Mouse (Mus musculus) thymus, adult 2 months (tissue): ENCODE measurements around the gene Tctex1d2.

Experiments used
- CTCF ChIP-seq: fragments of 200-500 bp; IDR thresholded peaks from 2 replicates; pipeline ENCODE4 v1.5.1; 2012; ENCODE audit warnings: mild to moderate bottlenecking, control low read depth, low read length, moderate library complexity, borderline replicate concordance; ENCODE audit not compliant: control insufficient read depth, poor library complexity, insufficient read depth; ENCODE audit errors: extremely low read depth
- POLR2A ChIP-seq: fragments of 200-500 bp; IDR thresholded peaks from 2 replicates; pipeline ENCODE4 v1.6.1; 2012; ENCODE audit warnings: mild to moderate bottlenecking, low read length, control low read depth, moderate library complexity; ENCODE audit not compliant: control insufficient read depth, poor library complexity, insufficient read depth; ENCODE audit errors: extremely low read depth

GRCm38 (mm10) chr16:32431926-32432325 is 12.4 kb downstream of the Tctex1d2 start:
- TF ChIP-seq CTCF (no peak), POLR2A (no peak)
